12 mouse cellular contexts compared by ENCODE assay signal in the genomic region with DNA sequence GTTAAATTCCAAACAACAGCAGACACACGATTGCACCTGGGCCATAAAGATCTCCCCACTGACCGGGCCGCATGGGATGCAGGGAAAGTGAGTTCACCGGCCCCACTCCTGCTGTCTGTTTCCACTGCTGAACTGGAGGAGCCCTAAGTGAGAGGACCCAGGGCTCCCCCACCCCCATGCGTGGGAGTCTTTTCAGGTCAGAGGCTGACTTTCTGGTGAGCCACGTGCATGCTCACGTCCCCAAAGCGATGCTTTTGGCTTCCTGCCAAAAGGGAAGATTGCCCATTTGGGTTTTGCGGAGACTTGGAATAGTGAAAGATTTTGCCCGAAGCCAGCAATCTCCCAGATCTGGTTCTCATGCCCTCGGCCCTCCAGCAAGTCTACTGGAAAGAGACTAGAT. TPM values are rescaled to one million over a fixed set of nuclear protein-coding genes. Genes with fewer than 3 reads are reported as not detected.
A peak's percentile ranks its signal among the peaks of the same experiment; 100 is the strongest.
DNase-seq lines count a peak whose midpoint lies in the region; ATAC-seq and TF ChIP-seq lines count a peak whose summit lies in the region.
"Had no signal": no experiment of that assay in that cellular context is flagged by ENCODE, and none has a peak within 500 bp of the region (broad histone marks: within the 10 kb centered on the region; RNA-seq: fewer than 3 reads in every experiment).

No protein-coding gene starts in this region.

- no peaks in the 10 kb centered on the region for H3K79me2 ChIP-seq in CH12.LX (replicated peaks; ENCODE audit: control insufficient read depth, extremely low read depth, insufficient read depth, poor library complexity, severe bottlenecking)

- peaks cover 29% of the 10 kb centered on the region for H3K4me1 ChIP-seq in hindbrain, embryonic 13.5 days (replicated peaks)
- peaks cover 9% of the 10 kb centered on the region; the same call in 1 of the 2 replicates for H3K4me1 ChIP-seq in hindbrain, embryonic 11.5 days (replicated peaks; ENCODE audit: control insufficient read depth, insufficient read depth, low read length)
- H3K4me1 ChIP-seq in CH12.LX (ENCODE audit: control insufficient read depth in 1 of 2, insufficient read depth in 2 of 2), result peaks cover 4 to 9% of the 10 kb centered on the region in 2 experiments
- H3K4me1 ChIP-seq in liver, postnatal 0 days (ENCODE audit: insufficient read depth), result no peaks in the 10 kb centered on the region

- WGBS in hindbrain, embryonic 13.5 days, result 15% methylated on average over 11 of the region's 11 CpGs
- 25% methylated on average over 11 of the region's 11 CpGs for WGBS in hindbrain, embryonic 11.5 days
- 28% methylated on average over 11 of the region's 11 CpGs for WGBS in liver, postnatal 0 days (ENCODE audit: insufficient replicate concordance)

- H3K4me2 ChIP-seq in hindbrain, embryonic 13.5 days, result peak overlapping the region; percentile 17; the same call in 1 of the 2 replicates
- H3K4me2 ChIP-seq in hindbrain, embryonic 11.5 days (replicated peaks; ENCODE audit: low read depth, low read length), result no peak overlapping the region
- no peak overlapping the region for H3K4me2 ChIP-seq in CH12.LX (ENCODE audit: insufficient read depth, low read depth, poor library complexity, severe bottlenecking)
- no peak overlapping the region for H3K4me2 ChIP-seq in liver, postnatal 0 days (ENCODE audit: low read depth, low read length)
- H3K4me2 ChIP-seq: hindbrain, embryonic 15.5 days had no signal

- in situ Hi-C loops in CH12.LX (cut with MboI; ENCODE audit: low pct_ligation_motif_present, low pct_unique_long_range_greater_than_20kb, low sequenced_read_pairs), result no loop called here

- no peak overlapping the region for H3K27ac ChIP-seq in hindbrain, embryonic 13.5 days
- H3K27ac ChIP-seq in hindbrain, embryonic 11.5 days (ENCODE audit: low read depth, low read length), result no peak overlapping the region
- H3K27ac ChIP-seq in CH12.LX (ENCODE audit: insufficient read depth, low read depth), result no peak overlapping the region
- H3K27ac ChIP-seq in liver, postnatal 0 days (ENCODE audit: low read depth), result no peak overlapping the region
- H3K27ac ChIP-seq: hindbrain, embryonic 15.5 days had no signal

- ATAC-seq in hindbrain, embryonic 13.5 days (ENCODE audit: low FRiP score), result no peak
- ATAC-seq in hindbrain, embryonic 11.5 days (ENCODE audit: low FRiP score), result no peak
- ATAC-seq in liver, postnatal 0 days, result no peak
- ATAC-seq: Patski had no signal

- no peak for TF ChIP-seq CTCF in CH12.LX (conservative IDR thresholded peaks at IDR 0.05 in 1 of 2, IDR thresholded peaks at IDR 0.05 in 1 of 2; ENCODE audit: low read depth in 2 of 2, low read length in 2 of 2)
- no peak for TF ChIP-seq CTCF in liver, postnatal 0 days (IDR thresholded peaks at IDR 0.05; ENCODE audit: low read depth)

- TF ChIP-seq POLR2A in CH12.LX (IDR thresholded peaks at IDR 0.05; ENCODE audit: low read depth, low read length), result no peak

- no peak for DNase-seq in hindbrain, embryonic 11.5 days (ENCODE audit: low spot score)
- DNase-seq in CH12.LX (ENCODE audit: extremely low read depth), result no peak
- DNase-seq in R1 (ENCODE audit: low read depth, low spot score), result peak; percentile 52
- peak; percentile 60 for DNase-seq in heart, postnatal 4 days
- DNase-seq in thymus, postnatal 10 days (ENCODE audit: low spot score in 2 of 2), result no peak
- no peak for DNase-seq in liver, postnatal 0 days
- DNase-seq in liver, result no peak
- DNase-seq: right cerebral cortex, postnatal 25 days had no signal

- no peak for TF ChIP-seq EP300 in CH12.LX (IDR thresholded peaks at IDR 0.05; ENCODE audit: low read length)
- TF ChIP-seq EP300 in liver, postnatal 0 days (IDR thresholded peaks at IDR 0.05; ENCODE audit: low read depth), result no peak

- no peak for TF ChIP-seq RAD21 in CH12.LX (IDR thresholded peaks at IDR 0.05; ENCODE audit: low read depth, low read length)

- H3K9ac ChIP-seq in hindbrain, embryonic 13.5 days, result no peak overlapping the region
- H3K9ac ChIP-seq in hindbrain, embryonic 11.5 days (ENCODE audit: low read depth, low read length), result no peak overlapping the region
- H3K9ac ChIP-seq in CH12.LX (ENCODE audit: insufficient read depth, low read depth), result no peak overlapping the region
- no peak overlapping the region for H3K9ac ChIP-seq in liver, postnatal 0 days (replicated peaks)
- H3K9ac ChIP-seq: hindbrain, embryonic 15.5 days had no signal

- dilution Hi-C loops in CH12.LX (cut with MboI; ENCODE audit: extremely low pct_ligation_motif_present, extremely low pct_unique_long_range_greater_than_20kb, low sequenced_read_pairs), result no loop called here

- H3K36me3 ChIP-seq in hindbrain, embryonic 13.5 days, result no peaks in the 10 kb centered on the region
- H3K36me3 ChIP-seq in hindbrain, embryonic 11.5 days (ENCODE audit: control insufficient read depth, insufficient read depth, low read length), result no peaks in the 10 kb centered on the region
- H3K36me3 ChIP-seq in CH12.LX (replicated peaks in 1 of 2; ENCODE audit: control insufficient read depth in 1 of 2, insufficient read depth in 1 of 2, low read length in 1 of 2), result no peaks in the 10 kb centered on the region
- H3K36me3 ChIP-seq in liver, postnatal 0 days (replicated peaks; ENCODE audit: insufficient read depth, low read length), result no peaks in the 10 kb centered on the region
- H3K36me3 ChIP-seq: hindbrain, embryonic 15.5 days had no signal

- no peaks in the 10 kb centered on the region for H3K9me3 ChIP-seq in hindbrain, embryonic 13.5 days
- H3K9me3 ChIP-seq in hindbrain, embryonic 11.5 days (ENCODE audit: control insufficient read depth, low read length), result no peaks in the 10 kb centered on the region
- no peaks in the 10 kb centered on the region for H3K9me3 ChIP-seq in CH12.LX (replicated peaks; ENCODE audit: low read length)
- H3K9me3 ChIP-seq in liver, postnatal 0 days (ENCODE audit: low read length), result no peaks in the 10 kb centered on the region
- H3K9me3 ChIP-seq: hindbrain, embryonic 15.5 days had no signal

- H3K4me3 ChIP-seq in hindbrain, embryonic 13.5 days, result no peak overlapping the region
- no peak overlapping the region for H3K4me3 ChIP-seq in hindbrain, embryonic 11.5 days (ENCODE audit: low read depth, low read length)
- H3K4me3 ChIP-seq in CH12.LX (replicated peaks in 1 of 3; ENCODE audit: low read depth in 2 of 3, low read length in 2 of 3, poor library complexity in 1 of 3), result no peak overlapping the region
- no peak overlapping the region for H3K4me3 ChIP-seq in liver, postnatal 0 days (ENCODE audit: low read depth, low read length)
- H3K4me3 ChIP-seq: hindbrain, embryonic 15.5 days had no signal

- peaks cover 51% of the 10 kb centered on the region for H3K27me3 ChIP-seq in hindbrain, embryonic 13.5 days
- H3K27me3 ChIP-seq in hindbrain, embryonic 11.5 days (ENCODE audit: control insufficient read depth, insufficient read depth, low read length), result peaks cover 9% of the 10 kb centered on the region; the same call in 1 of the 2 replicates
- H3K27me3 ChIP-seq in CH12.LX (replicated peaks), result peaks cover 48% of the 10 kb centered on the region
- peaks cover 40% of the 10 kb centered on the region; the same call in 1 of the 2 replicates for H3K27me3 ChIP-seq in liver, postnatal 0 days (ENCODE audit: insufficient read depth, low read length)

TF ChIP-seq in CH12.LX, 34 proteins besides CTCF, POLR2A, EP300 and RAD21:
- peak; percentile 39; the same call in 1 of the 2 replicates for TF ChIP-seq BHLHE40 (IDR thresholded peaks at IDR 0.05; ENCODE audit: low read depth, low read length)
- no peak for TF ChIP-seq CHD2 (IDR thresholded peaks at IDR 0.05; ENCODE audit: low read length)
TF ChIP-seq in CH12.LX: peak in this region for 1.

RNA-seq across cellular contexts. Expression of a gene that starts 2.7 kb away (rescaled TPM):
- polyA plus RNA-seq in hindbrain, embryonic 13.5 days (2015; fragmentation: Nextera tagmentation; extraction: Ambion mirVana), result 0.43 and 0.56 TPM in 2 replicates
- 1.2 and 2.1 TPM in 2 replicates for polyA plus RNA-seq in hindbrain, embryonic 11.5 days (2014; fragmentation: Nextera tagmentation; extraction: Ambion mirVana)
- total RNA-seq in CH12.LX (2012; rRNA removed) (not detected in 2 replicates), CH12.LX (2014; rRNA removed) (not detected in 2 replicates)
- polyA plus RNA-seq in CH12.LX (2012; ENCODE audit: insufficient read length, low read depth), result not detected in 2 replicates
- total RNA-seq in heart, postnatal 4 days (2021), result 10 to 100 TPM; 17.3 to 19.1 TPM
- polyA plus RNA-seq in liver, postnatal 0 days (2015; fragmentation: Nextera tagmentation; extraction: Ambion mirVana), result 0.05 and 0.11 TPM in 2 replicates
- total RNA-seq: megakaryocyte progenitor cell, adult 5-6 weeks had no signal

Comparison
In these comparisons a context has a peak if more than half of its experiments do, and no peak if none do; other contexts are left out.
1. DNase-seq: peak in R1 (single experiment) and heart, postnatal 4 days (single experiment); none in hindbrain, embryonic 11.5 days (single experiment), CH12.LX (single experiment), thymus, postnatal 10 days (0 of 2), liver, postnatal 0 days (single experiment) and liver (single experiment).